In the genomic region with DNA sequence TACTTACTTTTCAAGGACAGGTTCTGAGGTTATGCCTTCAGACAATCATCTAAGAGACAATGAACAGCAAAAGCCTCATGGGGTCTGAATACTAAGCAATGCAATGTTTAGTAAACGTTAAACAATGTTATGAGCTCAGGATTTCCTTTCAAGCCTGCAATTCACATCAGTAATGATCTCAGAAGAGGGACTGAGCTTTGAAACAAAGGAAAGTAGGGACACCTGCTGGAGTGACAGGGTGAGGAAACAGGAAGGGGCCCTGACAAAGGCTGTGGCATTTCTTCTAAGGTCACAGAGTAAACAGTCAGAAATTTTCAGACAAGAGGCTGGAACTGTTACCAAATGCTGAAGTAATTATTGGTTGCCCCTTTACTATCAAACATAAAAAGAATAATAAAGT, we compare ENCODE assay signal across 9 mouse cellular contexts.
DNase-seq lines count a peak whose midpoint lies in the region; ATAC-seq and TF ChIP-seq lines count a peak whose summit lies in the region.
"Had no signal": no experiment of that assay in that cellular context is flagged by ENCODE, and none has a peak within 500 bp of the region (broad histone marks: within the 10 kb centered on the region; RNA-seq: fewer than 3 reads in every experiment).

No protein-coding gene starts in this region.

- no peaks in the 10 kb centered on the region for H3K36me3 ChIP-seq in heart, postnatal 0 days (replicated peaks; ENCODE audit: control insufficient read depth, insufficient read depth, low read length)
- H3K36me3 ChIP-seq in midbrain, embryonic 12.5 days = no peaks in the 10 kb centered on the region
- H3K36me3 ChIP-seq: embryonic facial prominence, embryonic 13.5 days had no signal

- no peaks in the 10 kb centered on the region for H3K4me1 ChIP-seq in heart, postnatal 0 days (ENCODE audit: control insufficient read depth, insufficient read depth)
- peaks cover 3% of the 10 kb centered on the region; the same call in 1 of the 2 replicates for H3K4me1 ChIP-seq in midbrain, embryonic 12.5 days
- H3K4me1 ChIP-seq: embryonic facial prominence, embryonic 13.5 days had no signal

- H3K27me3 ChIP-seq in heart, postnatal 0 days (ENCODE audit: control insufficient read depth, insufficient read depth, low read length) = no peaks in the 10 kb centered on the region
- no peaks in the 10 kb centered on the region for H3K27me3 ChIP-seq in midbrain, embryonic 12.5 days
- H3K27me3 ChIP-seq: embryonic facial prominence, embryonic 13.5 days had no signal

- peak; percentile 67; the same call in 1 of the 2 replicates for ATAC-seq in heart, postnatal 0 days (ENCODE audit: insufficient read depth, low read depth)
- 0 out of 2 replicates have a peak, but pooled peaks have one; percentile 34 for ATAC-seq in midbrain, embryonic 12.5 days (ENCODE audit: low FRiP score, low read depth)
- no peak for ATAC-seq in megakaryocyte, adult 5-6 weeks (ENCODE audit: poor library complexity, severe bottlenecking)

- DNase-seq in kidney, adult 9 months = peak; percentile 6
- DNase-seq in kidney, adult 11 months = no peak
- DNase-seq in adipocyte (ENCODE audit: low spot score) = peak; percentile 12
- DNase-seq in heart, postnatal 0 days (ENCODE audit: low spot score) = peak; percentile 21
- DNase-seq in spleen, postnatal 36 days (ENCODE audit: low spot score in 2 of 2) = no peak
- no peak for DNase-seq in layer of hippocampus, adult 11-12 months (ENCODE audit: low spot score)

- H3K4me3 ChIP-seq in heart, postnatal 0 days (ENCODE audit: low read depth, low read length) = no peak overlapping the region
- H3K4me3 ChIP-seq in midbrain, embryonic 12.5 days = no peak overlapping the region
- H3K4me3 ChIP-seq: embryonic facial prominence, embryonic 13.5 days had no signal

- no peak overlapping the region for H3K27ac ChIP-seq in heart, postnatal 0 days (ENCODE audit: low read depth)
- H3K27ac ChIP-seq in midbrain, embryonic 12.5 days (replicated peaks) = no peak overlapping the region
- H3K27ac ChIP-seq: embryonic facial prominence, embryonic 13.5 days had no signal

- peak; percentile 37 for TF ChIP-seq CTCF in heart, postnatal 0 days (IDR thresholded peaks at IDR 0.05; ENCODE audit: low read depth)

- H3K9ac ChIP-seq in heart, postnatal 0 days (replicated peaks; ENCODE audit: low read depth, low read length) = no peak overlapping the region
- no peak overlapping the region for H3K9ac ChIP-seq in midbrain, embryonic 12.5 days (replicated peaks)
- H3K9ac ChIP-seq: embryonic facial prominence, embryonic 13.5 days had no signal

- no peaks in the 10 kb centered on the region for H3K9me3 ChIP-seq in heart, postnatal 0 days (replicated peaks; ENCODE audit: control insufficient read depth, low read length)
- H3K9me3 ChIP-seq in midbrain, embryonic 12.5 days = no peaks in the 10 kb centered on the region
- H3K9me3 ChIP-seq: embryonic facial prominence, embryonic 13.5 days had no signal

- no peak overlapping the region for H3K4me2 ChIP-seq in heart, postnatal 0 days (ENCODE audit: low read depth, low read length)
- no peak overlapping the region for H3K4me2 ChIP-seq in midbrain, embryonic 12.5 days (replicated peaks)
- H3K4me2 ChIP-seq: embryonic facial prominence, embryonic 13.5 days had no signal

- TF ChIP-seq EP300 in heart, postnatal 0 days (IDR thresholded peaks at IDR 0.05; ENCODE audit: low read depth) = 0 out of 2 replicates have a peak, but pooled peaks have one; percentile 25

- WGBS in heart, postnatal 0 days = 2% methylated on average over 1 of the region's 1 CpGs
- 2% methylated on average over 1 of the region's 1 CpGs for WGBS in midbrain, embryonic 12.5 days

Comparison
In these comparisons a context has a peak if more than half of its experiments do, and no peak if none do; other contexts are left out.
1. DNase-seq: peak in kidney, adult 9 months (single experiment), adipocyte (single experiment) and heart, postnatal 0 days (single experiment); none in kidney, adult 11 months (single experiment), spleen, postnatal 36 days (0 of 2) and layer of hippocampus, adult 11-12 months (single experiment).